ENCODE assay signal across 8 mouse cellular contexts in the genomic region with DNA sequence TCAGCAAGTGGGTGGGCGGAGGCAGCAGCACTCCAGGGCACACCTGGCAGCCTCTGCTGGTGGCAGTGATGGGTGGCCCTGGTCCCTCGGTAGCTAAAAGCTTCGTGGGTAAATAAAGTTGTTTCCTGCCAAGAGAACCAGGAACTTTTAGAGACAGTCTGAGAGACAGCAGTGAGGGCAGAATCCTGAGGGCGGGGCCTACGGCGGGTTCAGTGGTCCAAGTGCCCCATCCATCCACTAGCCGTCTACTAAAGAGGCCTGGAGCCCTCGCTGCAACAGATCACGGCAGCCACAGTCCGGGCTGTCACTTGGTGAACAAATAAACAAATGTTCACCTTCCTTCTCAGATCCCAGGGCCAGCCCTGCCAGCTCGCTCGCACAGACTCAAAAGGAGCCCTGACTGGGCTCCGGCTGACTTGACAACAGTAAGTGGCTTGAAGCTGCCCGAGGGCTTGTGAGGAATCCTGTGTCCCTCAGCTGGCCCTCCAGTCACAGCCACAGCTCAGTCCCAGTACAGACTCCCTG. TPM values are rescaled to one million over a fixed set of nuclear protein-coding genes. Genes with fewer than 3 reads are reported as not detected.
DNase-seq lines count a peak whose midpoint lies in the region; ATAC-seq and TF ChIP-seq lines count a peak whose summit lies in the region.

No protein-coding gene starts in this region.

- WGBS in kidney, adult 2 months: 34% methylated on average over 14 of the region's 14 CpGs
- WGBS in heart, postnatal 0 days: 32% methylated on average over 14 of the region's 14 CpGs
- WGBS in liver, embryonic 12.5 days (ENCODE audit: insufficient replicate concordance): 43% methylated on average over 14 of the region's 14 CpGs
- WGBS in small intestine, adult 2 months: 23% methylated on average over 14 of the region's 14 CpGs

- no peak overlapping the region for H3K4me3 ChIP-seq in kidney, adult 2 months (ENCODE audit: insufficient read depth, low read depth, low read length)
- no peak overlapping the region for H3K4me3 ChIP-seq in heart, postnatal 0 days (ENCODE audit: low read depth, low read length)
- no peak overlapping the region for H3K4me3 ChIP-seq in liver, embryonic 12.5 days
- H3K4me3 ChIP-seq in small intestine, adult 2 months (ENCODE audit: low read depth, low read length): peak overlapping the region; percentile 16

- TF ChIP-seq POLR2A in kidney, adult 2 months (IDR thresholded peaks at IDR 0.05; ENCODE audit: low read depth, low read length): no peak
- TF ChIP-seq POLR2A in small intestine, adult 2 months (IDR thresholded peaks at IDR 0.05; ENCODE audit: low read depth, low read length): no peak

- peaks cover 12% of the 10 kb centered on the region; the same call in 1 of the 2 replicates for H3K4me1 ChIP-seq in kidney, adult 2 months (ENCODE audit: control insufficient read depth, insufficient read depth, low read length)
- H3K4me1 ChIP-seq in heart, postnatal 0 days (ENCODE audit: control insufficient read depth, insufficient read depth): peaks cover 61% of the 10 kb centered on the region
- peaks cover 98% of the 10 kb centered on the region for H3K4me1 ChIP-seq in liver, embryonic 12.5 days
- peaks cover 50% of the 10 kb centered on the region for H3K4me1 ChIP-seq in small intestine, adult 2 months (ENCODE audit: control insufficient read depth, insufficient read depth, insufficient read length, low read length)

- ATAC-seq in activated CD4-positive, CD25-positive, alpha-beta regulatory T cell, adult 4 months: peak; percentile 18
- ATAC-seq in heart, postnatal 0 days (ENCODE audit: insufficient read depth, low read depth): no peak
- ATAC-seq in liver, embryonic 12.5 days: no peak

- no peak for TF ChIP-seq CTCF in kidney, adult 2 months (conservative IDR thresholded peaks at IDR 0.05; ENCODE audit: insufficient read depth, insufficient read length, low read depth, low read length)
- no peak for TF ChIP-seq CTCF in heart, postnatal 0 days (IDR thresholded peaks at IDR 0.05; ENCODE audit: low read depth)
- no peak for TF ChIP-seq CTCF in small intestine, adult 2 months (IDR thresholded peaks at IDR 0.05; ENCODE audit: extremely low read depth, insufficient read length, insufficient replicate concordance, low read depth, low read length)

- no peaks in the 10 kb centered on the region for H3K27me3 ChIP-seq in kidney, adult 2 months (replicated peaks; ENCODE audit: control insufficient read depth, insufficient read depth, low read length)
- H3K27me3 ChIP-seq in heart, postnatal 0 days (ENCODE audit: control insufficient read depth, insufficient read depth, low read length): no peaks in the 10 kb centered on the region
- no peaks in the 10 kb centered on the region for H3K27me3 ChIP-seq in liver, embryonic 12.5 days (replicated peaks)
- H3K27me3 ChIP-seq in small intestine, adult 2 months (ENCODE audit: control insufficient read depth, insufficient read depth, low read length): no peaks in the 10 kb centered on the region

- H3K27ac ChIP-seq in kidney, adult 2 months (ENCODE audit: insufficient read depth, low read depth, low read length): 0 out of 2 replicates have a peak overlapping the region, but pooled peaks have one; percentile 10
- peak overlapping the region; percentile 94 for H3K27ac ChIP-seq in heart, postnatal 0 days (ENCODE audit: low read depth)
- peak overlapping the region; percentile 91 for H3K27ac ChIP-seq in liver, embryonic 12.5 days
- peak overlapping the region; percentile 29; the same call in 1 of the 2 replicates for H3K27ac ChIP-seq in small intestine, adult 2 months (ENCODE audit: insufficient read depth, low read depth, low read length)

- H3K4me2 ChIP-seq in heart, postnatal 0 days (ENCODE audit: low read depth, low read length): peak overlapping the region; percentile 40
- peak overlapping the region; percentile 47 for H3K4me2 ChIP-seq in liver, embryonic 12.5 days

- H3K36me3 ChIP-seq in kidney, adult 2 months (ENCODE audit: control insufficient read depth, insufficient read depth, low read length): no peaks in the 10 kb centered on the region
- peaks cover 11% of the 10 kb centered on the region for H3K36me3 ChIP-seq in heart, postnatal 0 days (replicated peaks; ENCODE audit: control insufficient read depth, insufficient read depth, low read length)
- H3K36me3 ChIP-seq in liver, embryonic 12.5 days: peaks cover 53% of the 10 kb centered on the region
- peaks cover 4% of the 10 kb centered on the region for H3K36me3 ChIP-seq in small intestine, adult 2 months (ENCODE audit: control insufficient read depth, insufficient read depth, low read length)

- H3K9ac ChIP-seq in heart, postnatal 0 days (replicated peaks; ENCODE audit: low read depth, low read length): peak overlapping the region; percentile 25; the same call in 1 of the 2 replicates
- peak overlapping the region; percentile 36 for H3K9ac ChIP-seq in liver, embryonic 12.5 days

- TF ChIP-seq EP300 in heart, postnatal 0 days (IDR thresholded peaks at IDR 0.05; ENCODE audit: low read depth): no peak

- H3K9me3 ChIP-seq in heart, postnatal 0 days (replicated peaks; ENCODE audit: control insufficient read depth, low read length): no peaks in the 10 kb centered on the region
- no peaks in the 10 kb centered on the region for H3K9me3 ChIP-seq in liver, embryonic 12.5 days (replicated peaks)

- no peak for DNase-seq in kidney, adult 2 months
- DNase-seq in kidney, adult 8-10 months: no peak
- no peak for DNase-seq in heart, postnatal 0 days (ENCODE audit: low spot score)
- DNase-seq in frontal cortex, postnatal 36 days (ENCODE audit: low spot score in 2 of 2): no peak
- no peak for DNase-seq in left cerebral cortex, adult 8-10 months (ENCODE audit: low spot score in 2 of 2)

RNA-seq across cellular contexts. Expression of gene Gnai2, which starts 5.2 kb away (rescaled TPM):
- polyA plus RNA-seq in kidney, adult 2 months (2012; rRNA removed): 356 and 366 TPM in 2 replicates
- 100 to 1,000 TPM; 176 to 181 TPM for polyA plus RNA-seq in activated CD4-positive, CD25-positive, alpha-beta regulatory T cell, adult 4 months (2017; shearing (Covaris generic))
- total RNA-seq in heart, postnatal 0 days (2014; rRNA removed; ENCODE audit: low replicate concordance): 472 and 473 TPM in 2 replicates
- polyA plus RNA-seq in heart, postnatal 0 days (2015; fragmentation: Nextera tagmentation; extraction: Ambion mirVana): 291 and 295 TPM in 2 replicates
- polyA plus RNA-seq in liver, embryonic 12.5 days (2016; fragmentation: Nextera tagmentation; extraction: Ambion mirVana): 206 and 210 TPM in 2 replicates
- 264 and 501 TPM in 2 replicates for polyA plus RNA-seq in small intestine, adult 2 months (2012; rRNA removed)
- 100 to 1,000 TPM; 239 to 252 (median 247) TPM for total RNA-seq in left cerebral cortex, adult 8-10 months (2022)

RNA-seq across cellular contexts. Expression of gene Sema3b, which starts 20.9 kb away (rescaled TPM):
- polyA plus RNA-seq in kidney, adult 2 months (2012; rRNA removed): 63.3 and 78.8 TPM in 2 replicates
- polyA plus RNA-seq in activated CD4-positive, CD25-positive, alpha-beta regulatory T cell, adult 4 months (2017; shearing (Covaris generic)): not detected
- total RNA-seq in heart, postnatal 0 days (2014; rRNA removed; ENCODE audit: low replicate concordance): 21.0 and 34.9 TPM in 2 replicates
- polyA plus RNA-seq in heart, postnatal 0 days (2015; fragmentation: Nextera tagmentation; extraction: Ambion mirVana): 8.9 and 9.1 TPM in 2 replicates
- 0.35 and 0.52 TPM in 2 replicates for polyA plus RNA-seq in liver, embryonic 12.5 days (2016; fragmentation: Nextera tagmentation; extraction: Ambion mirVana)
- 33.5 and 55.4 TPM in 2 replicates for polyA plus RNA-seq in small intestine, adult 2 months (2012; rRNA removed)
- 1 to 10 TPM; 5.1 to 5.9 (median 5.3) TPM for total RNA-seq in left cerebral cortex, adult 8-10 months (2022)

RNA-seq across cellular contexts. Expression of gene Slc38a3, which starts 39.4 kb away (rescaled TPM):
- 77.9 and 139 TPM in 2 replicates for polyA plus RNA-seq in kidney, adult 2 months (2012; rRNA removed)
- polyA plus RNA-seq in activated CD4-positive, CD25-positive, alpha-beta regulatory T cell, adult 4 months (2017; shearing (Covaris generic)): not detected
- 8.9 and 16.9 TPM in 2 replicates for total RNA-seq in heart, postnatal 0 days (2014; rRNA removed; ENCODE audit: low replicate concordance)
- polyA plus RNA-seq in heart, postnatal 0 days (2015; fragmentation: Nextera tagmentation; extraction: Ambion mirVana): 2.7 and 4.0 TPM in 2 replicates
- 2.8 and 3.3 TPM in 2 replicates for polyA plus RNA-seq in liver, embryonic 12.5 days (2016; fragmentation: Nextera tagmentation; extraction: Ambion mirVana)
- polyA plus RNA-seq in small intestine, adult 2 months (2012; rRNA removed): 2.8 and 48.7 TPM in 2 replicates
- total RNA-seq in left cerebral cortex, adult 8-10 months (2022): 10 to 100 TPM; 82.5 to 94.5 (median 86.9) TPM

RNA-seq across cellular contexts. Expression of gene Ifrd2, which starts 42.5 kb away (rescaled TPM):
- polyA plus RNA-seq in kidney, adult 2 months (2012; rRNA removed): 50.5 and 57.8 TPM in 2 replicates
- polyA plus RNA-seq in activated CD4-positive, CD25-positive, alpha-beta regulatory T cell, adult 4 months (2017; shearing (Covaris generic)): 10 to 100 TPM; 28.7 to 33.8 TPM
- total RNA-seq in heart, postnatal 0 days (2014; rRNA removed; ENCODE audit: low replicate concordance): 22.3 and 31.2 TPM in 2 replicates
- 28.6 and 33.6 TPM in 2 replicates for polyA plus RNA-seq in heart, postnatal 0 days (2015; fragmentation: Nextera tagmentation; extraction: Ambion mirVana)
- 171 TPM in 2 replicates for polyA plus RNA-seq in liver, embryonic 12.5 days (2016; fragmentation: Nextera tagmentation; extraction: Ambion mirVana)
- polyA plus RNA-seq in small intestine, adult 2 months (2012; rRNA removed): 33.2 and 55.4 TPM in 2 replicates
- 10 to 100 TPM; 11.3 to 15.5 (median 15.3) TPM for total RNA-seq in left cerebral cortex, adult 8-10 months (2022)

RNA-seq across cellular contexts. Expression of gene Hyal3, which starts 49.3 kb away (rescaled TPM):
- 1.6 and 2.1 TPM in 2 replicates for polyA plus RNA-seq in kidney, adult 2 months (2012; rRNA removed)
- under 1 TPM; 0.25 to 0.90 TPM for polyA plus RNA-seq in activated CD4-positive, CD25-positive, alpha-beta regulatory T cell, adult 4 months (2017; shearing (Covaris generic))
- total RNA-seq in heart, postnatal 0 days (2014; rRNA removed; ENCODE audit: low replicate concordance): 0.65 and 0.66 TPM in 2 replicates
- 0.29 and 0.44 TPM in 2 replicates for polyA plus RNA-seq in heart, postnatal 0 days (2015; fragmentation: Nextera tagmentation; extraction: Ambion mirVana)
- 0.99 and 1.2 TPM in 2 replicates for polyA plus RNA-seq in liver, embryonic 12.5 days (2016; fragmentation: Nextera tagmentation; extraction: Ambion mirVana)
- 0.52 and 0.89 TPM in 2 replicates for polyA plus RNA-seq in small intestine, adult 2 months (2012; rRNA removed)
- total RNA-seq in left cerebral cortex, adult 8-10 months (2022): 1 to 10 TPM; 1.0 to 1.7 (median 1.1) TPM

Comparison
In these comparisons a context has a peak if more than half of its experiments do, and no peak if none do; other contexts are left out.
1. H3K27ac ChIP-seq: peak in every context shown above with its lines; median percentile 94 in heart, postnatal 0 days; 91 in liver, embryonic 12.5 days; 29 in small intestine, adult 2 months; 10 in kidney, adult 2 months.